Mouse (Mus musculus): Measurements from ENCODE around the gene Dnm3. TPM values are rescaled to one million over a fixed set of nuclear protein-coding genes. Genes with fewer than 3 reads are reported as not detected.

Gene Dnm3
- total RNA-seq, 2 experiments from 2014 or later = 5.0 to 6.3 TPM

GRCm38 (mm10) chr1:162053186-162053585 lies 424.6 kb downstream of the Dnm3 start:
- no peak for DNase-seq
- intact Hi-C loops (cut with DNase I; ENCODE audit: low total_unique reads) = no loop called here

GRCm38 (mm10) chr1:162052755-162053154 lies 425.1 kb downstream of the Dnm3 start:
- DNase-seq = no peak
- intact Hi-C loops (cut with DNase I; ENCODE audit: low total_unique reads) = no loop called here

GRCm38 (mm10) chr1:162052138-162052537 lies 425.7 kb downstream of the Dnm3 start:
- intact Hi-C loops (cut with DNase I; ENCODE audit: low total_unique reads) = no loop called here
- no peak for DNase-seq

- no peak for DNase-seq
- intact Hi-C loops (cut with DNase I; ENCODE audit: low total_unique reads) = no loop called here
Measured at GRCm38 (mm10) chr1:162051710-162052109, 426.1 kb downstream of the Dnm3 start.

GRCm38 (mm10) chr1:162047673-162048072 lies 430.2 kb downstream of the Dnm3 start:
- DNase-seq = no peak
- intact Hi-C loops (cut with DNase I; ENCODE audit: low total_unique reads) = no loop called here

- intact Hi-C loops (cut with DNase I; ENCODE audit: low total_unique reads) = no loop called here
- DNase-seq = no peak
Measured at GRCm38 (mm10) chr1:162043788-162044717, 433.8 kb downstream of the Dnm3 start.

- DNase-seq = no peak
- intact Hi-C loops (cut with DNase I; ENCODE audit: low total_unique reads) = no loop called here
Measured at GRCm38 (mm10) chr1:162043216-162043615, 434.6 kb downstream of the Dnm3 start.

- intact Hi-C loops (cut with DNase I; ENCODE audit: low total_unique reads) = no loop called here
- DNase-seq = no peak
Measured at GRCm38 (mm10) chr1:162042384-162042783, 435.4 kb downstream of the Dnm3 start.

GRCm38 (mm10) chr1:162040490-162041274 lies 437.2 kb downstream of the Dnm3 start:
- intact Hi-C loops (cut with DNase I; ENCODE audit: low total_unique reads) = no loop called here

GRCm38 (mm10) chr1:162039808-162040207 lies 438.0 kb downstream of the Dnm3 start:
- peak; percentile 7 for DNase-seq
- intact Hi-C loops (cut with DNase I; ENCODE audit: low total_unique reads) = no loop called here

More at GRCm38 (mm10) chr1:162040490-162041274, 437.2 kb downstream of the Dnm3 start:
- DNase-seq = no peak

- DNase-seq = peak; percentile 60
- intact Hi-C loops (cut with DNase I; ENCODE audit: low total_unique reads) = no loop called here
Measured at GRCm38 (mm10) chr1:162039011-162039595, 438.7 kb downstream of the Dnm3 start.

GRCm38 (mm10) chr1:162038431-162038830 lies 439.4 kb downstream of the Dnm3 start:
- intact Hi-C loops (cut with DNase I; ENCODE audit: low total_unique reads) = no loop called here
- no peak for DNase-seq

GRCm38 (mm10) chr1:162037968-162038421 lies 439.8 kb downstream of the Dnm3 start:
- intact Hi-C loops (cut with DNase I; ENCODE audit: low total_unique reads) = no loop called here
- peak; percentile 59 for DNase-seq

- DNase-seq = no peak
- intact Hi-C loops (cut with DNase I; ENCODE audit: low total_unique reads) = no loop called here
Measured at GRCm38 (mm10) chr1:162037185-162037765, 440.6 kb downstream of the Dnm3 start.

GRCm38 (mm10) chr1:162036461-162036835 lies 441.4 kb downstream of the Dnm3 start:
- intact Hi-C loops (cut with DNase I; ENCODE audit: low total_unique reads) = no loop called here
- no peak for DNase-seq

GRCm38 (mm10) chr1:162035800-162036460 lies 441.9 kb downstream of the Dnm3 start:
- intact Hi-C loops (cut with DNase I; ENCODE audit: low total_unique reads) = no loop called here
- no peak for DNase-seq

- no peak for DNase-seq
- intact Hi-C loops (cut with DNase I; ENCODE audit: low total_unique reads) = no loop called here
Measured at GRCm38 (mm10) chr1:162023681-162024270, 454.1 kb downstream of the Dnm3 start.

- no peak for DNase-seq
- intact Hi-C loops (cut with DNase I; ENCODE audit: low total_unique reads) = no loop called here
Measured at GRCm38 (mm10) chr1:162020766-162021165, 457.1 kb downstream of the Dnm3 start.

- intact Hi-C loops (cut with DNase I; ENCODE audit: low total_unique reads) = no loop called here
- DNase-seq = no peak
Measured at GRCm38 (mm10) chr1:162020303-162020731, 457.5 kb downstream of the Dnm3 start.
